Mouse (Mus musculus): ENCODE results near the gene Gm7030.
"Not testable (repeated sequence)": the region's sequence is repeated elsewhere in the genome, so short reads cannot be mapped to it uniquely, and the experiment has no call there.

Gm7030 gene

DNA sequence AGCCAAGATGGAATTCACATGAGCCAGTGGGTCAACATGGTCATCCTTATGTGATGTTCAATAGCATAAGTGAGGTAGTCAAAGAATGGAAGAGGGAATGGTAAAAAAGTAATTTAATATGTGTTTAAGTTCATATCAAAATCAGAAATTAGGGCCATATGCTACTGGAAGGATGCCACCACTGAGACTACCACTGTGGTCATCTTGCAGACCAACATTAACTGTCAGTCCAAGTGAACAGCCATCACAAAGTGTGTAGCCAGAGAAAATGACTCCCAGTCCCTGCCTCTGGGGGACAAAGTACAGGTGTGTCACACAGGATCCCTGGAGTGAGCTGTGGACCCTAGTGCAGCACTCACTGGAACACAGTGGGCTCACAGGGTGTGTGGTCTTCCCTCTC is 47.3 kb downstream of the Gm7030 start:
- DNase-seq (ENCODE audit: low spot score): not testable (repeated sequence)

DNA sequence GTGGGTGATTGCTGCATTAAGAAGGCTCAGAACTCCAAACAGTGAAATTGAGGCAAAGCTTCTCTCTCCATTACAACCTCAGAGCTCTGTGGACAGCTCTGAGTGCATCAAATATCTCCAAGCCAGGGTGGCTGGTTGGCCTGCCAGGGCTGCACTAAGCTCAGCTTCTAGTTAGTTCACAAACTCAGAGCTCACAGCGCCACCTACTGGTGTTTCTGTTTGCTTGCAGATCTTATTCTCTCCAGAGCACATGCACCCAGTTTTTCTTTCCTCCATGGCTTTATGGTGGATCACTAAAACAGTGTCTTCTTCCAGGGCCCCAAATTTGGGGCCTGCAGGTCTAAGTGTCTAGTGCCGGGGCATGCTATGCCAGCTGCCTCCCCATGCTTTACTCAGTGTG is 68.4 kb downstream of the Gm7030 start:
- peak; percentile 84 for DNase-seq (ENCODE audit: low spot score)

Data from ovary, postnatal 14 days (tissue).